Mouse (Mus musculus) mature B cell (primary cell): ENCODE data around the gene Misp.

Source experiments
- in situ Hi-C: fragments of 300-500 bp; cut with MboI; formaldehyde crosslinking; loops from 2 replicates; pipeline ENCODE4 v1.14.3; 2019

The Misp gene

DNA sequence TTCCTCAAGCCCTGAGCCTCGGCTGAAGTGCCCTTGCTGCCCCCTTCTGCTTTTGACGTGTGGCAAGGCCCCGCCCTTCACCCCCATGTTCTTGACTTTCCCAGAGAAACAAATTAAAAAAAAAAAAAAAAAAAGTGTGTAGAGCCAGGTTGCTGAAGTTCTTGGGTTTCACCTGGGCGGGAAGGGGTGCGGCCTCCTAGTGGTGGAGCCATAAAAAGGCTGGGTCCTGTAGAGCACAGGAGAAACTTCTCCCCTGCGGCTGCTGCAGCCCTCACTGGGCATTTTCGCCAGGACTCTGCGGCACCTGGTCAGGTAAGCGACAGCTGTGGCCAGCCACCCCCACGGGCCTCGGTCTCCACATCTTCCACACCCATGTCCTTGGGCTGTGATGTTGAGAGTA lies at the start of gene Misp:
Misp (plus strand) TSS at position 208 of the 400 bp plus-strand sequence.
- in situ Hi-C loops: no loop called here

GRCm38 (mm10) chr10:79772320-79772719 lies 48.5 kb upstream of the Misp start:
- in situ Hi-C loops: no loop called here

DNA sequence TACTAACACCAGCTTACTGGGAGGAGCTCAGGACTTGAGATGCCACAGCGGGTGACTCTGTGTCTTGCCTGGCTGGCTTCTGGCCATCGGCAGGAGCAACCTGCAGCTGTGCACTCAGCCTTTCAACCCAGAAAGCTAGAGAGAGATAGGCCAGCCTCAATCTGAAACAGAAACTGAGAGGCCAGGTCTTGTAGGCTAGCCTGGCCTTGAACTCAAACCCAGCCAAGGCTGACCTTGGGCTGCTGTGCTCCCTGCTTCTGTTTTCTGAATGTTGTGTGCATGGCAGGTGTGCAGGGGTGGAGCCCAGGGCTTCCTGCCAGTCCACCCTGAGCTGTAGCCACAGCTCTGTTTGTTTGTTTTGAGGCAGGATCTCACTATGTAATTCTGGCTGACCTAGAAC lies 47.6 kb upstream of the Misp start:
- in situ Hi-C loops: no loop called here

GRCm38 (mm10) chr10:79774486-79775279 lies 46.1 kb upstream of the Misp start:
- in situ Hi-C loops: no loop called here

GRCm38 (mm10) chr10:79777103-79777531 lies 43.7 kb upstream of the Misp start, which contains the start of gene Fstl3:
Fstl3 (plus strand) TSS chr10:79777272.
- in situ Hi-C loops: no loop called here

- in situ Hi-C loops: no loop called here
Measured at GRCm38 (mm10) chr10:79778006-79778405, 42.8 kb upstream of the Misp start.

- in situ Hi-C loops: no loop called here
Measured at GRCm38 (mm10) chr10:79779193-79779592, 41.6 kb upstream of the Misp start.

GRCm38 (mm10) chr10:79779784-79780663 lies 40.8 kb upstream of the Misp start:
- in situ Hi-C loops: no loop called here

GRCm38 (mm10) chr10:79780664-79781015 lies 40.1 kb upstream of the Misp start:
- in situ Hi-C loops: no loop called here

GRCm38 (mm10) chr10:79781139-79781538 lies 39.6 kb upstream of the Misp start:
- in situ Hi-C loops: no loop called here

DNA sequence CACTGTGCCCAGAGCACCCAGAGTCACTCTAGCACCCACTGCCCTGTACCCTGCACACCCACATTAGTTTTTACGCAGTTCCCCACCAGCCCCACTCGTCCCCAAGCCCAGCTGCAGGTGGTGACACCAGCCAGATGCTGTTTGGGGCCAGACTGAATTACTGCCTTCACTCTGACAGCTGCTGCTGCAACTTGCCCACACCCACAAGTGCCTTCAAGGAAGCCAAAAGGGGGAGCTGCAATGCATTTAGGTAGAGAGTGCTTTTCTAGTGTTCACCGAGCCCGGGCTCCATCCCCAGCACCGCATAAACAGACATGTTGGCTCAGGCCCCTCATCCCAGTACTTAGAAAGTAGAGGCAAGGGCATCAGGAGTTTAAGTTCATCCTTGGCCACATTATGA lies 38.8 kb upstream of the Misp start:
- in situ Hi-C loops: no loop called here

DNA sequence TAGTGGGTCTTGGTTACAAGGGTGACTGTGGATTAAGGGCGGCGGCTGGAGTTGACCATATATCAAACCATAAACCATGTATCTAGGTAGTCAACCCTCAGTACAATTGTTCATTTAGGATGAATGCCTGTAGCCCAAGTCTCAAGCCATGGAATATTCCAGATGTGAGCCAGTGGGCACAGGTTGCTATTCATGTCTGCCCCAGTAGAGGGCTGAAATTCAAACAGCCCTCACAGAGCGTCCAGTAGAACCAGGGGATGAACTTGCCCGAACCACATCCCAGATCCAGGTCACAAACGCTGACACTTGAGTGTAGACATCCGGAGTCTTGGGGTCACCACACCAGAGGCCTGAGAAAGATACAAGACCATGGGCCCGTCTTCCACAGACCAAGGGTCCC lies 37.7 kb upstream of the Misp start:
- in situ Hi-C loops: no loop called here

DNA sequence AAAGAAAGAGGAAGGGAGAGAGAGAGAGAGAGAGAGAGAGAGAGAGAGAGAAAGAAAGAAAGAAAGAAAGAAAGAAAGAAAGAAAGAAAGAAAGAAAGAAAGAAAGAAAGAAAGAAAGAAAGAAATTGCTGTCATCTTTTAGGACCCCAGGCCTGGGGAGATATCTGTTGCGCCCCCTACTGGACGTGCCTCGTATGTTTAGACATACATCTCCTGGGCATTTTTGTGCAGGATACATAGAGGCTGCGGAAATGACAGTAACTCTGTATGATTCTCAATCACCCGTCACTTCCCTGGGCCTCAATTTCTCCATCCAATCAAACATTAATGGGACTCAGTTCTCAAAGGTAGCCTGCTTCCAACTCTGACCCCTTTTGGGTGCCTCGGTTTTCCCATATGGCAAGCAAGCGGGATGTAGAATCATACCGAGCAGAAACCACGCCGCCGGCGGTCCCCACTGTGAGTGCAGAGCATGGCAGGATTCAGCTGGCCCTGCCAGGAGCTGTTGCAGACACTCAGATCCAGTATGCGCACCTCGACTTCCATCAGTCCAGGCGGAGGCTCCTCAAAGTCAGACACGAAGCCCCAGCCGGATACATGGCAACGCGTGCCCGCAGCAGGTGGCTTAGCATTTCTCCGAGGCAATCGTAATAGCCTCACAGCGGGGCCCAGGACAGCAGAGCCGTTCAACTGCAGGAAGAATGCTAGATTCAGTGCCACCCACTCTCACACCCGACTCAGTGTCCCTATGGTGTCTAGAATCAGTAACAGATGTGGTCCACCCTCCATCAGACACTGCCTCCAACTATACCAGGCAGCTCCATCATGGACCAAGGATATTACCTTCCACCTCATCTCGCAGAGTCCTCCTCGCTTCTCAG lies 36.6 kb upstream of the Misp start:
- in situ Hi-C loops: no loop called here

DNA sequence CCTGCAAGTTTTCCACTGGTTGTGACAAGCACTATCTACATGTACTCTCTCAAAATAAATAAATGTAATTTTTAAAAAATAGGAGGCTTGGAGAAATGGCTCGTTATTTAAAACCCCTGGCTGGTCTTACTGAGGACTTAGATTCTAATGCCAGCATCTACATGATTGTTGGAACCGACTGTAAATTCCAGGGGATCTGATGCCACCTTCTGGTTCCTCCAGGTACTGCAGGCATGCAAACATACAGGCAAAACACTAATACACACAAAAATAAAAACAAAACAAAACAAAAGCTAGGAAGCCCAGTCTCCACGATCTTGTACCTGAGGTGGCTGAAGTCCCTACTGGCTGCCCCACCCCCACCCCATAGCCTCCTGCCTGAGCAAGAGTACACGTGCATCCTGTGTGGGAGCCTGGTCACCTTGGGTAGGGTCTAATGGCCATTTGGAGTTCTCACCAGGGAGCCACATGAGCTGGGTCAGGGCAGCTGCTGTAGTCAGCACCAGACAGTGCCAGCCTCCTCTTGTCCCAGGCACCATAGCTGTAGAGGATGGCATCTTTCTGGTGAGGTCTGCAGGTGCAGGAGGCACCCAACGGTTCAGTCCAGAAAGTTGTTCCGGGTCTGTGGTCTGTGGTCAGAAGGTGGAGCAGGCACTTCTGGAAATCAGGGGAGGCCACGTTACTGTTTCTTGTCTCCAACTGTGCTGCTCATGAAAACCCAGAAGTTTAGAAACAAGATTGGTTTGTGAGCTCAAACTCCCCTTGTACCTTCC lies 32.2 kb upstream of the Misp start:
- in situ Hi-C loops: no loop called here

- in situ Hi-C loops: no loop called here
Measured at GRCm38 (mm10) chr10:79789581-79789980, 31.2 kb upstream of the Misp start.

DNA sequence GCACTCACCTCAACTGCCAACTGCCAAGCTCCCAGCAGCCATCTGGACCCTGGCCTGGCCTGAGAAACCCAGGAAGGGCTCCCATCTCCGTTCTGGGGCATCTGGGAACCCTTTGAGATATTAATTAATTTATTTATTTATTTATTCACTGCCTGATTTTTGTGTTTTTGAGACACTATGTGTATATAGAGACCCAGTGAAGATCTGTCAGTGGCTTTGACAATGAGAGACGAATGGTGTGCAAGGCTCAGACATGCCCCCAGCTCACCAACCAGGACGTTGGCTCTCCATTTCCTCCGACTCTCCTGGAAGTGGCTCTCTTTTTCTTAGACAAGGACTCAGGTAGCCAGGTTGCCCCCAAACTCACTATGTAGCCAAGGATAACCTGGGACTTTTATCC lies 29.9 kb upstream of the Misp start, which contains the start of gene Prss57:
Prss57 (minus strand) TSS at position 101 of the 400 bp plus-strand sequence.
- in situ Hi-C loops: no loop called here

DNA sequence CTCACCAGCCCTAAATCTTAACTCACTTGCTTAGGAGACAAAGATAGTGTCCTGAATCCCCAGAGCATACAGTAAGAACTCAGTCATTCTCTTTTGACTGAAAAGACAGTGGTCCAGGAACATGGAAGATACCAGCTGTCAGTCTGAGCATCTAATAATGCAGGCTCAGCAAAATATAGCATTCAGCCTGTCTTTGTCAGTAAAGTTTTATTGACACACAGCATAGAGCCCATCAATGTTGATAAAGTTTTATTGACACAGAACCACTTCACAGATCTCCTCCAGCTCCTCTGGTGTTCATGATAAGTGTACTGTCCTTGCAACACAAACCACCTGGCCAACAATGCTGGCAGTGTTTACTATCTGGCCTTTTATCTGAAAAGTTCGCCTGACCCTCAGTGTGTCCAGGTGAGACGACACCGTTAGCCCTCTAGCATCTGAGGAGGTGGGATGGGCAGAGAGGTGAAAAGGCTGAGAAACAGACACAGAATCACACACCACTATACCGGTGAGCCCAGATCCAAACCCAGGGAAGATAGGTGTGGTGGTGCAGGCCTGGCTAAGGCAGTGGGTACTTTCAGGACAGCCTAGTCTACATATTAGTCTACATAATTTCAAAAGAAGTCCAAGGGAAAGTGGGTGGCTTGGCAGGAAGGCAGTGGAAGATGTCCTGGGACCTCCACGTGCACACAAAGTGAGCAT lies 28.3 kb upstream of the Misp start:
- in situ Hi-C loops: no loop called here

GRCm38 (mm10) chr10:79793051-79793737 lies 27.6 kb upstream of the Misp start, which contains the start of gene Palm:
Palm (plus strand) TSS chr10:79793572.
- in situ Hi-C loops: no loop called here

DNA sequence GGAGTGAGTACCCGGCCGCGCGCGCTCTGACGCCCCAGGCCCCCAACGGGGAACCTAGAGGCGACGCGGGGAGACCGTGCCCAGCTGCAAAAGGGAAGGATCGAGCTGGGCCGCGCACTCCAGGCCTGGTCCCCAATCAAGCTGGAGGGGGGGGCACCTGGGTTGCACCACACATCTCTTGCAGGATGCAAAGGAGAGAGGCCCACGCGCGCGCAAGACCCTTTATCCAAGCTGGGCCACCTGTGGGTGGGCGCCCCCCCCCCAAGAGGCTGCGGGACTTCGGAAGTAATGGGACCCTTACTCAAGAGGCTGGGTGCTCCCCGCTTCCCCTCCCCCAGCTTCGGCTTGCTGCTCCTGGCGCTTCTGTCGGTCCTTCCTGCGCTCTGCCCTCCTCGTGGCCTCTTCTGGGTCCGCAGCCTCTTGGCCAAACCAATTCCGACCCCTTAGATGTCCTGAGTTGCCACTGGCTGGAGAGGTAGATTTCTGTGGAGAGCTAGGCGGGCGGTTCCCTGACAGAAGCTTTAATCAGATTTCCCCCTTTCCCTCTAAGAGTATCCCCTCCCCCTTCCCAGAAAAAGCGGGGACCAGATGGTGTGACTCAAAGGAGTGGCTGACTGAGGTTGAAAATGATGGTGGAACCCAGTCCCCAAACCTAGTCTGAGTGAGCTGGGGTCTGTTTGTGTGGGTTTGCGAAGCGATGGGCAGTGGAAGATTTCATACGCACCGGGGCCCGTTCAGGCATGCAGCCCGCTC lies 26.9 kb upstream of the Misp start:
- in situ Hi-C loops: no loop called here
